Mouse (Mus musculus) liver, embryonic 16.5 days (tissue): ENCODE measurements around the gene Wipf2. TPM values are rescaled to one million over a fixed set of nuclear protein-coding genes. Genes with fewer than 3 reads are reported as not detected.

Experiments
- ATAC-seq: fragments of 200-750 bp; cut with Nextera tagmentation; 2 replicates; pipeline ENCODE4 v1.8.0; 2017; ENCODE audit warnings: low read depth, mild to moderate bottlenecking, moderate number of reproducible peaks, moderate library complexity
- H3K27ac ChIP-seq: fragments of 300-500 bp; sonication (generic); 2 replicates; pipeline ENCODE4 v1.5.1; 2014; ENCODE audit warnings: mild to moderate bottlenecking, low read length
- H3K27me3 ChIP-seq: fragments of 300-500 bp; sonication (generic); 2 replicates; pipeline ENCODE4 v1.6.1; 2014; ENCODE audit warnings: low read depth, low read length, mixed read lengths; ENCODE audit not compliant: control insufficient read depth, insufficient read depth
- H3K36me3 ChIP-seq: fragments of 300-500 bp; sonication (generic); 2 replicates; pipeline ENCODE4 v1.6.1; 2014; ENCODE audit warnings: mild to moderate bottlenecking; ENCODE audit not compliant: control insufficient read depth, insufficient read depth
- H3K4me1 ChIP-seq: fragments of 300-500 bp; sonication (generic); 2 replicates; pipeline ENCODE4 v1.6.1; 2014; ENCODE audit warnings: low read depth, low read length, mixed read lengths; ENCODE audit not compliant: control insufficient read depth
- H3K4me2 ChIP-seq: fragments of 300-500 bp; sonication (generic); 2 replicates; pipeline ENCODE4 v1.6.1; 2014; ENCODE audit warnings: low read depth, low read length, mixed read lengths
- H3K4me3 ChIP-seq: fragments of 300-500 bp; sonication (generic); 2 replicates; pipeline ENCODE4 v1.5.1; 2014; ENCODE audit warnings: low read depth, mild to moderate bottlenecking, low read length
- H3K9ac ChIP-seq: fragments of 300-500 bp; sonication (generic); 2 replicates; pipeline ENCODE4 v1.6.1; 2014; ENCODE audit warnings: low read depth, low read length
- H3K9me3 ChIP-seq: fragments of 300-500 bp; sonication (generic); replicated peaks from 2 replicates; pipeline ENCODE4 v1.6.1; 2016; ENCODE audit warnings: low read length; ENCODE audit not compliant: control insufficient read depth
- WGBS: fragments of 180-500 bp; shearing (Covaris S2); extraction: QIAGEN DNeasy Blood & Tissue Kit; methylation state at CpG from one replicate; pipeline ENCODE4 v1.1.7; 2014; ENCODE audit not compliant: insufficient replicate concordance; 5-methylcytosine and 5-hydroxymethylcytosine counted together
- polyA plus RNA-seq: library from polyadenylated mRNA; unstranded; fragments of >200 nt; fragmentation: Nextera tagmentation; extraction: Ambion mirVana; gene quantifications from 2 replicates; pipeline ENCODE4 v1.2.1, GENCODE M21; 2015

The Wipf2 gene
- polyA plus RNA-seq, 1 experiment from 2014 or later, result 1.6 TPM

DNA sequence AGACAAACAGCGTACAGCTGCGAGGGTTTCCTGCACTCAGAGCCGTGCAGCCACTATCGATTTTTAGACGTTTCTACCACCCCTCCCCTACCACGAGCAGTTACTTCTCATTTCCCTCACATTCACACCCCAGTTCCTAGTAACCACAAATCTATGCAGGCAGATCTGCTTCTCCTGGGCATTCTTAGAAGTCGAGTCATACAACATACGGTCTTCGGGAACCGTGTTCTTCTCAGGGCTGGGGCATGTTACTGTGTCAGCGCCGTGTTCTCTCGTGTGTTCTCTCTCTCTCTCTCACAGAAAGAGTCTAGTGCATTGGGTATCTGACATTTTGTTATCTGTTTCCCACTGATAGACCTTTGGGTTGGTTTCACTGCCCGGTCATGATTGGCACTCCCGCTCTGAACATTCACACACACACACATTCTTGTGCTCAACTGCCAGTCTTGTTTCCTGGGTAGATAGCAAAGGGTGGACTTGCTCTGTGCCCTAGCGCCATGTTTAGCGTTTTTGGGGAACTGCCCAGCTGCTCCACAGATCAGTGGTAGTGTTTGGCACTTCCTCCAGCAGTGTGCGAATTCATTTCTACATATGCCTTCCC is 84.6 kb downstream of the Wipf2 start:
- H3K9me3 ChIP-seq, result no peaks in the 10 kb centered on the region
- 7% methylated on average over 18 of the region's 18 CpGs for WGBS
- H3K9ac ChIP-seq, result no peak overlapping the region; the same call in 1 of the 2 replicates
- H3K4me1 ChIP-seq, result peaks cover 64% of the 10 kb centered on the region
- H3K27ac ChIP-seq, result peak overlapping the region; percentile 63
- no peaks in the 10 kb centered on the region for H3K27me3 ChIP-seq
- ATAC-seq, result no peak
- peak overlapping the region; percentile 30 for H3K4me2 ChIP-seq
- no peak overlapping the region for H3K4me3 ChIP-seq
- H3K36me3 ChIP-seq, result no peaks in the 10 kb centered on the region

DNA sequence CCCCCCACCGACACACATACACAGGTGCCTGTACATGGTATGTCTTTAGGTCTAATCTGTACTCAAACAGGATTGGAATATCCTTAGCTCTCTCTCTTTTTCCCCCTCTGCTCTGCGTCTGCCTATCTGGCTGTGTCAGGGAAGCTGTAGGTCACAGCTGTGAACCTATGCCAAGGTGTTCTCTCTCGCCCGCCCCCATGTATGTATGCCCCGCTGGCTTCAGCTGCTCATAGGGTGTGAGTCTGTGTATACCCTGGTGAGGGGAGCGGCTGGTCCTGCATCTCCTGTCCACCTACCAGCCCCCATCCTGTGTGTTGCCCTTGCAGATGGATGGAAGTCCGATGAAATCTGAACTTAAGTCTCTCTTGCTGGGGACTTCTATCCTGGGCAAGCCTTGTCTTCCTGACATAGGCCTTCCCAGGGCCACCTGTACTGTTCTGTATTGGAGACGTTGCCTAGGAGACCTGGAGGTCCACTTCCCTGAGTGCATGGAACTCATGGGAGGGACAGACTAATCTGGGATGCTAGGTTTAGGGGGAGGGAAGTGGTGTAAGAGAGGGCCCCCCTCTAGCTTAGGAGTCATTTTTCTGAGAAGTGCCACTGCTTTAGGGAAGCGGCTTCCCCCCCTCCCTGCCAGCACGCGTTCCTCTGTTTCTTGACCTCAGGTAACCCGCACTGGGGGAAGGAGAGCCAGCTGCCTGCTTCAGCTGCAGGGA is 86.0 kb downstream of the Wipf2 start:
- no peak overlapping the region for H3K4me3 ChIP-seq
- no peaks in the 10 kb centered on the region for H3K36me3 ChIP-seq
- no peaks in the 10 kb centered on the region for H3K9me3 ChIP-seq
- H3K27ac ChIP-seq, result no peak overlapping the region
- ATAC-seq, result no peak
- no peaks in the 10 kb centered on the region for H3K27me3 ChIP-seq
- no peak overlapping the region for H3K9ac ChIP-seq
- peaks cover 65% of the 10 kb centered on the region for H3K4me1 ChIP-seq
- WGBS, result 60% methylated on average over 12 of the region's 12 CpGs
- H3K4me2 ChIP-seq, result no peak overlapping the region

DNA sequence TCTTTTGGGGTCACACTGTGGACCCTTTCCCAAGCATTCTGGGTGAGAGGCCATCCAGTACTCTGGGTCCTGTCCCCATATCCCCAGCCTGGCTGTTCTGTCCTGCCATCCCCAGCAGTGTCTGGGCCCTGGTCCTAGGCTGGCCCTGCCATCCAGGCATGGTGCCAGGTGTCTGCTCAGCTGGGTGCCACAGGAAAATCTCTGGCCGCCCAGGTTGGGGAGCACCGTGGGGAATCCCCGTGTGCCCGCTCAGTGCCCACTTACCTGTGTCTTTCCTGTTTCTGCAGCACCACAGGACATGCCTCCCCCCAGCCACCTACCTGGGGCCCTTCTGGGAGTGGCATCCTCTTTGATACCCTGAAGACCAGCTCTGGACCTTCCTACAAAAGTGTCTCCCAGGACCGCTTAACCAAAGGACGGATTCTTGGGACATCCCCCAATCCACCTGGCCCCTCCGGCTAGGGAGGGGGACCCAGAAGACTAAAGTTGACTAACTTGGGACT is 86.6 kb downstream of the Wipf2 start:
- Histone ChIP-seq H3K9ac (no peak overlapping the region), H3K4me1 (peaks cover 64% of the 10 kb centered on the region)

DNA sequence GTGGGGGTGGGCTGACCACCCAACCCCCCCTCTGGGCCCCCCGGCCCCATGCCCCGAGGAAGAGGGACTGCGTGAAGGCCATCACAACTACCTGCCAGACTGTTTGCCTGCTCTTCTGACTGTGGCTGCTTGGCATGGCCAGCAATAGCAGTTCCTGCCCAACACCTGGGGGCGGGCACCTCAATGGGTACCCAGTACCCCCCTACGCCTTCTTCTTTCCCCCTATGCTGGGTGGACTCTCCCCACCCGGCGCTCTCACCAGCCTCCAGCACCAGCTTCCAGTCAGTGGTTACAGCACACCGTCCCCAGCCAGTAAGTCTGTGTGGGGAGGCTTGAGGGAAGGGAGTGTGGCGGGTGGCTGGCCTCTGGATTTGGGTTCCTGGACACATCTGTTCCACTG is 87.0 kb downstream of the Wipf2 start:
- H3K9me3 ChIP-seq, result no peaks in the 10 kb centered on the region
- H3K4me3 ChIP-seq, result no peak overlapping the region
- H3K27ac ChIP-seq, result no peak overlapping the region
- H3K4me2 ChIP-seq, result no peak overlapping the region
- H3K9ac ChIP-seq, result no peak overlapping the region
- no peaks in the 10 kb centered on the region for H3K27me3 ChIP-seq
- 73% methylated on average over 9 of the region's 9 CpGs for whole genome bisulfite sequencing
- no peaks in the 10 kb centered on the region for H3K36me3 ChIP-seq
- ATAC-seq, result no peak
- peaks cover 66% of the 10 kb centered on the region for H3K4me1 ChIP-seq

More for the DNA sequence above, 86.6 kb downstream of the Wipf2 start:
- Histone ChIP-seq H3K27me3 (no peaks in the 10 kb centered on the region), H3K4me2 (no peak overlapping the region), H3K9me3 (no peaks in the 10 kb centered on the region), H3K27ac (no peak overlapping the region), H3K4me3 (no peak overlapping the region), H3K36me3 (no peaks in the 10 kb centered on the region)
- 75% methylated on average over 7 of the region's 7 CpGs for WGBS
- no peak for ATAC-seq

DNA sequence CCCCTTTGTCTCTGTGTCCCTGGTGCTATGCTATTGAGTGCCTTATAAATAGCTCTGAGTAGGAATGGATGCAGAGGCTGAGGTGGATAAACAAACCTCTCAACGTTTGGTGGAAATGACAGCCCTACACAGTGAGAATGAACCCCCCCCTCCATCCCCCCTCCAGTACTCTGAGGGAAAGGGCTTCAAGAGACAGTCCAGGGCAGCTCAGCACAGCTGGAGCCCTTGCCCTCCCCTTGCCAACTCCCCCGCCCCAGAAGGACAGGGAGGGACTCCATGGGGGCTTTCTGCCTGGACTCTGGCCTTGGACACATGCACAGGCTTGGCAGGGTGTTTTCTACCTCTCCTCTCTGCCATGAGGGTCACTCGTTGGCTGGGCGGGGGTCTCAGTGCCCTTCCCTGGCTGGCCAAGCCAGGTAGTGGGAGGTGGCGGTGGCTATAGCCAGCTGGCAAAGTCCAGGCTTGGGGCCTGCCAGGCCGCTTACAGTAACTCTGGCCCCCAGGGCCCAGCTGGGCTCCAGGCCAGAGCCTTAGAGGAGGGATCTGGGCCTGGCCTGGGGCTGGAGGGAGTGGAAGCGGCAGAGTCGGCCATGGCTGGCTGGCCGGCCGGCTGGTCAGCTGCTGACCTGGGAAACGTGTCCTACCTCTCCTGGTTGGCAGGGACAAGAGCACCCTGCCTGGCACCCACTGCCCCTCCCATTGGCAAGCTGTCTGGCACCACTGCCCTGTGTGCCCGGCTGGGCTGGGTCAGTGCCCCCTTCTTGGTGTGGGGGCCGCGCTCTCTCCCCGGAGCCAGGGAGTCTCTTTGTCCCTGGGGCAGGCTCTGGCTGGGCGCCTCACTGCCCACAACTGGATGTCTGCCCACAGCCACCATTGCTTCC is 87.8 kb downstream of the Wipf2 start:
- Histone ChIP-seq H3K9ac (peak overlapping the region; percentile 15; the same call in 1 of the 2 replicates), H3K27me3 (no peaks in the 10 kb centered on the region), H3K4me2 (no peak overlapping the region), H3K9me3 (no peaks in the 10 kb centered on the region), H3K4me3 (no peak overlapping the region), H3K36me3 (no peaks in the 10 kb centered on the region), H3K4me1 (peaks cover 60% of the 10 kb centered on the region), H3K27ac (peak overlapping the region; percentile 45; the same call in 1 of the 2 replicates)
- ATAC-seq, result peak; percentile 23; the same call in 1 of the 2 replicates
- 63% methylated on average over 16 of the region's 16 CpGs for WGBS

DNA sequence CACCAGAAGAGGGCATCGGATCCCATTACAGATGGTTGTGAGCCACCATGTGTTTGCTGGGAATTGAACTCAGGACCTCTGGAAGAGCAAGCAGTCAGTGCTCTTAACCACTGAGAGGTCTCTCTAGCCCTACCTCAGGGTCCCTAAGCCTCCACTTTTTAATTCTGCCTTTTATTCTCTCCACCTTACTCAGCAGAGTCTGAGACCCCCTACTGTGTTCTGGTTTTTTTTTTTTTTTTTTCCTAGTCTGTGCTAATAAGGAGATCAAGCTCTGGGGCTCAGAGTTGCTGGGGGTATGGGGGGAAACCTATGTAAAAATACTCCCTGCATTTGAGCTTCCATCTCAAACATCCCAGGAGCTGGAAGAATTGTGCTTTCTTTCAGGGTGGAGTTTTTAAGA is 88.7 kb downstream of the Wipf2 start:
- no peak overlapping the region for H3K4me3 ChIP-seq
- no peak overlapping the region for H3K9ac ChIP-seq
- no peak for ATAC-seq
- no peak overlapping the region for H3K4me2 ChIP-seq
- no peaks in the 10 kb centered on the region for H3K9me3 ChIP-seq
- H3K4me1 ChIP-seq, result peaks cover 58% of the 10 kb centered on the region
- WGBS, result 67% methylated on average over 1 of the region's 1 CpGs
- no peaks in the 10 kb centered on the region for H3K27me3 ChIP-seq
- H3K36me3 ChIP-seq, result no peaks in the 10 kb centered on the region
- H3K27ac ChIP-seq, result no peak overlapping the region

DNA sequence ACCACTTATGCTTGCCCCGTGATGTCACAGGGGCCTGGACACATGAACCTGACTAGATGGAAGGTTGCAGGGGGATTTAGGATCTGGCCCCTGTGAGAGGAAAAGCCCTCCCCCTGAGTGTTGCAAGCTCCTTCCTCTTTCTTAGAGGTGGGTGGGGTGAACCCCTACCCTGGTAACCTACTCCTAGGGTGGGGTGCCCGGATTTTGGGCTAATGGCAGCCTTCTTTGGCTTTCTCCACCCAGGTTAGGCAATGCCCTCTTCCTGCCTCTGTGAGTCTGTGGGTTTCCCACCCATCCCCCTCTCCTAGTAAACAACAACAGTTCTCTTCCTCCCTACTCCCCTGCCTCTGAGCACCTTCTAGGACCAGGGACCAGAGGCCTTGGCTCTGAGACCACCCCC is 89.3 kb downstream of the Wipf2 start:
- Histone ChIP-seq H3K4me1 (peaks cover 52% of the 10 kb centered on the region), H3K9ac (no peak overlapping the region), H3K4me2 (no peak overlapping the region), H3K9me3 (no peaks in the 10 kb centered on the region), H3K27me3 (no peaks in the 10 kb centered on the region), H3K4me3 (no peak overlapping the region), H3K36me3 (no peaks in the 10 kb centered on the region), H3K27ac (no peak overlapping the region)
- 36% methylated on average over 2 of the region's 2 CpGs for WGBS
- no peak for ATAC-seq

DNA sequence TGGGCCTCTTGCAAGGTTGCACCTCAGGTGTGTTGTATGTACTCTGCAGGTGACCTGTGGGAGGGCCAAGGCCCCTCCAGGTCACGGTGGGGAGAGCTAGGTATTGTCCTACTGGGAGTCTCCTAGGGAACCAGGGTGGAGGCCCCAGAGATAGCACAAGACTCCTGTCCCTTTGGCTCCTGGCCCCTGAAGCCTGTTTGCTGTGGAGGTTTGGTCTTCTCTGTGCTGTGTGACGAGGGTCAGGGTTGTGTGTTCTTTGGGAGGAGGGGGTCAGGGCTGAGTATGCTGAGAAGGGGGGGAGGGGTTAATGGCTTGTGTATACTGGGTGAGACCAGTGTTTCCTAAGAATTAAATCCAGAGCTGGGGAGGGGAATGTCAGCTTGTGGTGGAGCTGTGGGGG is 89.9 kb downstream of the Wipf2 start:
- Histone ChIP-seq H3K4me3 (no peak overlapping the region), H3K9me3 (no peaks in the 10 kb centered on the region), H3K4me2 (no peak overlapping the region), H3K27me3 (no peaks in the 10 kb centered on the region), H3K36me3 (no peaks in the 10 kb centered on the region), H3K4me1 (peaks cover 46% of the 10 kb centered on the region), H3K9ac (no peak overlapping the region), H3K27ac (0 out of 2 replicates have a peak overlapping the region, but pooled peaks have one; percentile 15)
- peak; percentile 56 for ATAC-seq
- WGBS, result 7% methylated on average over 2 of the region's 2 CpGs
